Mouse (Mus musculus) limb, embryonic 12.5 days (tissue): Measurements from ENCODE around the gene Slc30a2. TPM values are rescaled to one million over a fixed set of nuclear protein-coding genes. Genes with fewer than 3 reads are reported as not detected.

ENCODE experiments used
- ATAC-seq: fragments of 200-750 bp; cut with Nextera tagmentation; 2 replicates; pipeline ENCODE4 v1.8.0; 2017; ENCODE audit warnings: low read depth, moderate TSS enrichment; ENCODE audit not compliant: insufficient number of reproducible peaks, insufficient read depth, low FRiP score, low TSS enrichment
- H3K27ac ChIP-seq: fragments of 300-500 bp; sonication (generic); 2 replicates; pipeline ENCODE4 v1.5.1; 2016; ENCODE audit warnings: mild to moderate bottlenecking, moderate library complexity
- H3K27me3 ChIP-seq: fragments of 300-500 bp; sonication (generic); 2 replicates; pipeline ENCODE4 v1.6.1; 2016; ENCODE audit warnings: mild to moderate bottlenecking, moderate library complexity
- H3K36me3 ChIP-seq: fragments of 300-500 bp; sonication (generic); 2 replicates; pipeline ENCODE4 v1.6.1; 2016; ENCODE audit warnings: mild to moderate bottlenecking, moderate library complexity
- H3K4me1 ChIP-seq: fragments of 300-500 bp; sonication (generic); replicated peaks from 2 replicates; pipeline ENCODE4 v1.6.1; 2016
- H3K4me2 ChIP-seq: fragments of 300-500 bp; sonication (generic); 2 replicates; pipeline ENCODE4 v1.6.1; 2016; ENCODE audit warnings: mild to moderate bottlenecking, moderate library complexity
- H3K4me3 ChIP-seq: fragments of 300-500 bp; sonication (generic); replicated peaks from 2 replicates; pipeline ENCODE4 v1.5.1; 2016; ENCODE audit warnings: mild to moderate bottlenecking
- H3K9ac ChIP-seq: fragments of 300-500 bp; sonication (generic); replicated peaks from 2 replicates; pipeline ENCODE4 v1.6.1; 2016; ENCODE audit warnings: mild to moderate bottlenecking, moderate library complexity
- H3K9me3 ChIP-seq: fragments of 300-500 bp; sonication (generic); 2 replicates; pipeline ENCODE4 v1.6.1; 2016; ENCODE audit warnings: mild to moderate bottlenecking, moderate library complexity
- WGBS: fragments of 180-500 bp; shearing (Covaris S2); methylation state at CpG from one replicate; pipeline ENCODE4 v1.1.7; 2016; 5-methylcytosine and 5-hydroxymethylcytosine counted together
- polyA plus RNA-seq: library from polyadenylated mRNA; unstranded; fragments of >200 nt; fragmentation: Nextera tagmentation; extraction: Ambion mirVana; gene quantifications from 2 replicates; pipeline ENCODE4 v1.2.1, GENCODE M21; 2016

Gene Slc30a2
- polyA plus RNA-seq, 1 experiment from 2014 or later: 0.06 TPM

- Histone ChIP-seq H3K4me3 (no peak overlapping the region), H3K9ac (0 out of 2 replicates have a peak overlapping the region, but pooled peaks have one; percentile 12), H3K4me2 (peak overlapping the region; percentile 28), H3K27ac (peak overlapping the region; percentile 29; the same call in 1 of the 2 replicates), H3K36me3 (no peaks in the 10 kb centered on the region), H3K27me3 (no peaks in the 10 kb centered on the region), H3K9me3 (no peaks in the 10 kb centered on the region), H3K4me1 (peaks cover 11% of the 10 kb centered on the region)
- WGBS: 15% methylated on average over 12 of the region's 12 CpGs
- ATAC-seq: no peak
These were observed 35.5 kb upstream of the Slc30a2 start for GRCm38 (mm10) chr4:134307367-134308072.

- Histone ChIP-seq H3K4me3 (no peak overlapping the region), H3K36me3 (no peaks in the 10 kb centered on the region), H3K27me3 (no peaks in the 10 kb centered on the region), H3K4me1 (peaks cover 21% of the 10 kb centered on the region), H3K4me2 (no peak overlapping the region), H3K9ac (no peak overlapping the region; the same call in 1 of the 2 replicates), H3K27ac (no peak overlapping the region), H3K9me3 (no peaks in the 10 kb centered on the region)
- no peak for ATAC-seq
- WGBS: 89% methylated on average over 7 of the region's 7 CpGs
These were observed 32.9 kb upstream of the Slc30a2 start for GRCm38 (mm10) chr4:134310106-134310505.

GRCm38 (mm10) chr4:134310656-134311055 lies 32.3 kb upstream of the Slc30a2 start:
- Histone ChIP-seq H3K9me3 (no peaks in the 10 kb centered on the region), H3K9ac (no peak overlapping the region), H3K4me3 (no peak overlapping the region), H3K4me1 (peaks cover 26% of the 10 kb centered on the region), H3K27me3 (no peaks in the 10 kb centered on the region), H3K27ac (no peak overlapping the region), H3K36me3 (no peaks in the 10 kb centered on the region), H3K4me2 (no peak overlapping the region)
- 86% methylated on average over 9 of the region's 9 CpGs for WGBS
- ATAC-seq: no peak

- no peak overlapping the region for H3K9ac ChIP-seq
- no peaks in the 10 kb centered on the region for H3K9me3 ChIP-seq
- ATAC-seq: no peak
- 87% methylated on average over 9 of the region's 9 CpGs for WGBS
- no peak overlapping the region for H3K4me2 ChIP-seq
- H3K27ac ChIP-seq: no peak overlapping the region
- no peak overlapping the region for H3K4me3 ChIP-seq
- H3K36me3 ChIP-seq: no peaks in the 10 kb centered on the region
- no peaks in the 10 kb centered on the region for H3K27me3 ChIP-seq
- H3K4me1 ChIP-seq: peaks cover 25% of the 10 kb centered on the region
These were observed 31.2 kb upstream of the Slc30a2 start for GRCm38 (mm10) chr4:134311784-134312183.

- H3K4me1 ChIP-seq: peaks cover 19% of the 10 kb centered on the region
- H3K4me2 ChIP-seq: no peak overlapping the region
- ATAC-seq: no peak
- no peaks in the 10 kb centered on the region for H3K36me3 ChIP-seq
- H3K9ac ChIP-seq: no peak overlapping the region
- H3K4me3 ChIP-seq: no peak overlapping the region
- 94% methylated on average over 5 of the region's 5 CpGs for WGBS
- no peaks in the 10 kb centered on the region for H3K9me3 ChIP-seq
- no peak overlapping the region for H3K27ac ChIP-seq
- no peaks in the 10 kb centered on the region for H3K27me3 ChIP-seq
These were observed 30.6 kb upstream of the Slc30a2 start for GRCm38 (mm10) chr4:134312341-134312740.

GRCm38 (mm10) chr4:134312901-134313300 lies 30.1 kb upstream of the Slc30a2 start:
- no peaks in the 10 kb centered on the region for H3K9me3 ChIP-seq
- WGBS: 97% methylated on average over 6 of the region's 6 CpGs
- no peaks in the 10 kb centered on the region for H3K27me3 ChIP-seq
- ATAC-seq: no peak
- H3K4me1 ChIP-seq: peaks cover 14% of the 10 kb centered on the region
- H3K9ac ChIP-seq: no peak overlapping the region
- H3K27ac ChIP-seq: no peak overlapping the region
- H3K4me3 ChIP-seq: no peak overlapping the region
- H3K36me3 ChIP-seq: no peaks in the 10 kb centered on the region
- no peak overlapping the region for H3K4me2 ChIP-seq

GRCm38 (mm10) chr4:134314081-134314655 lies 28.8 kb upstream of the Slc30a2 start:
- Histone ChIP-seq H3K9me3 (no peaks in the 10 kb centered on the region), H3K4me2 (no peak overlapping the region), H3K4me1 (peaks cover 14% of the 10 kb centered on the region), H3K4me3 (no peak overlapping the region), H3K36me3 (no peaks in the 10 kb centered on the region), H3K27me3 (no peaks in the 10 kb centered on the region), H3K27ac (no peak overlapping the region), H3K9ac (no peak overlapping the region; the same call in 1 of the 2 replicates)
- ATAC-seq: no peak
- WGBS: 79% methylated on average over 4 of the region's 4 CpGs

- Histone ChIP-seq H3K4me2 (peak within 1 kb of the TSS; percentile 34), H3K27ac (no peak within 1 kb of the TSS), H3K36me3 (no peaks in the 10 kb centered on the region), H3K4me3 (peak within 1 kb of the TSS; percentile 12; the same call in 1 of the 2 replicates), H3K9ac (no peak within 1 kb of the TSS; the same call in 1 of the 2 replicates), H3K4me1 (peaks cover 14% of the 10 kb centered on the region), H3K9me3 (no peaks in the 10 kb centered on the region), H3K27me3 (no peaks in the 10 kb centered on the region)
- 26% methylated on average over 11 of the region's 11 CpGs for WGBS
- ATAC-seq: no peak
These were observed 28.1 kb upstream of the Slc30a2 start, which contains the start of gene Trim63 for GRCm38 (mm10) chr4:134314876-134315275. Gene Trim63, plus strand, starts transcription at chr4:134315120.

- no peak for ATAC-seq
- peak overlapping the region; percentile 12; the same call in 1 of the 2 replicates for H3K4me3 ChIP-seq
- H3K4me2 ChIP-seq: peak overlapping the region; percentile 34; the same call in 1 of the 2 replicates
- WGBS: 73% methylated on average over 9 of the region's 9 CpGs
- H3K36me3 ChIP-seq: no peaks in the 10 kb centered on the region
- no peaks in the 10 kb centered on the region for H3K27me3 ChIP-seq
- H3K9ac ChIP-seq: no peak overlapping the region
- peaks cover 14% of the 10 kb centered on the region for H3K4me1 ChIP-seq
- no peaks in the 10 kb centered on the region for H3K9me3 ChIP-seq
- no peak overlapping the region for H3K27ac ChIP-seq
These were observed 27.5 kb upstream of the Slc30a2 start for GRCm38 (mm10) chr4:134315470-134315869.

GRCm38 (mm10) chr4:134316390-134316789 lies 26.6 kb upstream of the Slc30a2 start:
- no peak overlapping the region for H3K4me2 ChIP-seq
- peaks cover under 1% of the 10 kb centered on the region; the same call in 1 of the 2 replicates for H3K9me3 ChIP-seq
- no peak overlapping the region for H3K27ac ChIP-seq
- H3K27me3 ChIP-seq: no peaks in the 10 kb centered on the region
- peak; percentile 32 for ATAC-seq
- H3K36me3 ChIP-seq: no peaks in the 10 kb centered on the region
- H3K4me3 ChIP-seq: no peak overlapping the region
- 48% methylated on average over 16 of the region's 16 CpGs for WGBS
- H3K4me1 ChIP-seq: peaks cover 14% of the 10 kb centered on the region
- H3K9ac ChIP-seq: no peak overlapping the region

GRCm38 (mm10) chr4:134319074-134319473 lies 23.9 kb upstream of the Slc30a2 start:
- H3K27ac ChIP-seq: no peak overlapping the region
- H3K9ac ChIP-seq: no peak overlapping the region
- H3K36me3 ChIP-seq: no peaks in the 10 kb centered on the region
- no peak overlapping the region for H3K4me3 ChIP-seq
- H3K4me2 ChIP-seq: no peak overlapping the region
- WGBS: 88% methylated on average over 5 of the region's 5 CpGs
- no peak for ATAC-seq
- H3K4me1 ChIP-seq: peaks cover 14% of the 10 kb centered on the region
- no peaks in the 10 kb centered on the region; the same call in 1 of the 2 replicates for H3K27me3 ChIP-seq
- peaks cover 4% of the 10 kb centered on the region; the same call in 1 of the 2 replicates for H3K9me3 ChIP-seq
